Mouse (Mus musculus) intestine, postnatal 0 days (tissue): Measurements from ENCODE around the gene Arhgef3. TPM values are rescaled to one million over a fixed set of nuclear protein-coding genes. Genes with fewer than 3 reads are reported as not detected.
A peak's percentile ranks its signal among the peaks of the same experiment; 100 is the strongest.

ENCODE experiments used
- ATAC-seq: fragments of 200-750 bp; cut with Nextera tagmentation; 2 replicates; pipeline ENCODE4 v1.8.0; 2017; ENCODE audit warnings: mild to moderate bottlenecking, moderate TSS enrichment, moderate library complexity
- H3K27ac ChIP-seq: fragments of 300-500 bp; sonication (generic); 2 replicates; pipeline ENCODE4 v1.5.1; 2014; ENCODE audit warnings: mild to moderate bottlenecking, low read depth, low read length, moderate library complexity
- H3K27me3 ChIP-seq: fragments of 300-500 bp; sonication (generic); replicated peaks from 2 replicates; pipeline ENCODE4 v1.6.1; 2014; ENCODE audit warnings: low read length, mixed read lengths; ENCODE audit not compliant: control insufficient read depth, insufficient read depth
- H3K36me3 ChIP-seq: fragments of 300-500 bp; sonication (generic); 2 replicates; pipeline ENCODE4 v1.6.1; 2014; ENCODE audit warnings: mild to moderate bottlenecking, moderate library complexity; ENCODE audit not compliant: control insufficient read depth, insufficient read depth
- H3K4me1 ChIP-seq: fragments of 300-500 bp; sonication (generic); replicated peaks from 2 replicates; pipeline ENCODE4 v1.6.1; 2014; ENCODE audit warnings: antibody characterized with exemption, low read length, mixed read lengths; ENCODE audit not compliant: control insufficient read depth, insufficient read depth
- H3K4me2 ChIP-seq: fragments of 300-500 bp; sonication (generic); replicated peaks from 2 replicates; pipeline ENCODE4 v1.6.1; 2014; ENCODE audit warnings: low read depth, mild to moderate bottlenecking, moderate library complexity
- H3K4me3 ChIP-seq: fragments of 300-500 bp; sonication (generic); 2 replicates; pipeline ENCODE4 v1.5.1; 2014; ENCODE audit warnings: low read depth, low read length
- H3K9ac ChIP-seq: fragments of 300-500 bp; sonication (generic); 2 replicates; pipeline ENCODE4 v1.6.1; 2014; ENCODE audit warnings: mild to moderate bottlenecking, low read depth, low read length
- H3K9me3 ChIP-seq: fragments of 300-500 bp; sonication (generic); 2 replicates; pipeline ENCODE4 v1.6.1; 2016; ENCODE audit warnings: mixed run types; ENCODE audit not compliant: control insufficient read depth
- CTCF ChIP-seq: sonication (generic); IDR thresholded peaks from 2 replicates; pipeline ENCODE4 v1.5.1; 2016; ENCODE audit warnings: low read depth, mild to moderate bottlenecking, control low read depth, antibody characterized with exemption, moderate library complexity
- WGBS: fragments of 180-500 bp; shearing (Covaris S2); extraction: QIAGEN DNeasy Blood & Tissue Kit; methylation state at CpG from one replicate; pipeline ENCODE4 v1.1.7; 2014; 5-methylcytosine and 5-hydroxymethylcytosine counted together
- polyA plus RNA-seq: library from polyadenylated mRNA; unstranded; fragments of >200 nt; fragmentation: Nextera tagmentation; extraction: Ambion mirVana; gene quantifications from 2 replicates; pipeline ENCODE4 v1.2.1, GENCODE M21; 2015

Arhgef3 gene
- polyA plus RNA-seq, 1 experiment from 2014 or later = 12.2 TPM

- Histone ChIP-seq H3K4me3 (no peak overlapping the region), H3K27me3 (no peaks in the 10 kb centered on the region), H3K9me3 (no peaks in the 10 kb centered on the region), H3K4me2 (no peak overlapping the region), H3K27ac (no peak overlapping the region), H3K9ac (no peak overlapping the region), H3K4me1 (no peaks in the 10 kb centered on the region; the same call in 1 of the 2 replicates), H3K36me3 (no peaks in the 10 kb centered on the region)
- 69% methylated on average over 10 of the region's 10 CpGs for WGBS
- no peak for ATAC-seq
- TF ChIP-seq CTCF = no peak
Measured at GRCm38 (mm10) chr14:27173178-27173803, 58.6 kb downstream of the Arhgef3 start.

- no peaks in the 10 kb centered on the region for H3K36me3 ChIP-seq
- H3K4me3 ChIP-seq = no peak overlapping the region
- no peaks in the 10 kb centered on the region for H3K27me3 ChIP-seq
- WGBS = 57% methylated on average over 6 of the region's 6 CpGs
- no peaks in the 10 kb centered on the region for H3K9me3 ChIP-seq
- no peaks in the 10 kb centered on the region; the same call in 1 of the 2 replicates for H3K4me1 ChIP-seq
- H3K4me2 ChIP-seq = no peak overlapping the region
- no peak for ATAC-seq
- no peak for TF ChIP-seq CTCF
- H3K9ac ChIP-seq = no peak overlapping the region
- no peak overlapping the region for H3K27ac ChIP-seq
Measured at GRCm38 (mm10) chr14:27174188-27174786, 59.6 kb downstream of the Arhgef3 start.

GRCm38 (mm10) chr14:27174831-27175301 is 60.2 kb downstream of the Arhgef3 start:
- Histone ChIP-seq H3K36me3 (no peaks in the 10 kb centered on the region), H3K9ac (no peak overlapping the region), H3K4me1 (no peaks in the 10 kb centered on the region; the same call in 1 of the 2 replicates), H3K27ac (no peak overlapping the region), H3K4me3 (no peak overlapping the region), H3K27me3 (no peaks in the 10 kb centered on the region), H3K4me2 (no peak overlapping the region), H3K9me3 (no peaks in the 10 kb centered on the region)
- WGBS = 42% methylated on average over 12 of the region's 12 CpGs
- no peak; the same call in 1 of the 2 replicates for ATAC-seq
- TF ChIP-seq CTCF = no peak

- TF ChIP-seq CTCF = no peak
- no peak for ATAC-seq
- Histone ChIP-seq H3K4me1 (no peaks in the 10 kb centered on the region; the same call in 1 of the 2 replicates), H3K4me2 (no peak overlapping the region), H3K9me3 (no peaks in the 10 kb centered on the region), H3K36me3 (no peaks in the 10 kb centered on the region), H3K27ac (no peak overlapping the region), H3K4me3 (no peak overlapping the region), H3K9ac (no peak overlapping the region), H3K27me3 (no peaks in the 10 kb centered on the region)
- 69% methylated on average over 11 of the region's 11 CpGs for WGBS
Measured at GRCm38 (mm10) chr14:27175343-27175742, 60.6 kb downstream of the Arhgef3 start.

- H3K27me3 ChIP-seq = no peaks in the 10 kb centered on the region
- no peak for ATAC-seq
- 78% methylated on average over 8 of the region's 8 CpGs for WGBS
- TF ChIP-seq CTCF = no peak
- no peak overlapping the region for H3K4me3 ChIP-seq
- no peak overlapping the region for H3K27ac ChIP-seq
- H3K9ac ChIP-seq = no peak overlapping the region
- H3K4me2 ChIP-seq = no peak overlapping the region
- no peaks in the 10 kb centered on the region; the same call in 1 of the 2 replicates for H3K4me1 ChIP-seq
- no peaks in the 10 kb centered on the region for H3K9me3 ChIP-seq
- no peaks in the 10 kb centered on the region for H3K36me3 ChIP-seq
Measured at GRCm38 (mm10) chr14:27177800-27178559, 63.3 kb downstream of the Arhgef3 start.

- H3K4me3 ChIP-seq = no peak overlapping the region
- no peak overlapping the region for H3K4me2 ChIP-seq
- H3K4me1 ChIP-seq = peaks cover 4% of the 10 kb centered on the region; the same call in 1 of the 2 replicates
- H3K9ac ChIP-seq = no peak overlapping the region
- ATAC-seq = peak; percentile 29; the same call in 1 of the 2 replicates
- H3K27ac ChIP-seq = no peak overlapping the region
- TF ChIP-seq CTCF = no peak
- whole genome bisulfite sequencing = 59% methylated on average over 8 of the region's 8 CpGs
- no peaks in the 10 kb centered on the region for H3K36me3 ChIP-seq
- H3K27me3 ChIP-seq = no peaks in the 10 kb centered on the region
- no peaks in the 10 kb centered on the region for H3K9me3 ChIP-seq
Measured at GRCm38 (mm10) chr14:27178560-27178920, 63.8 kb downstream of the Arhgef3 start.
